ENCODE assay signal across 8 mouse cellular contexts in the genomic region with DNA sequence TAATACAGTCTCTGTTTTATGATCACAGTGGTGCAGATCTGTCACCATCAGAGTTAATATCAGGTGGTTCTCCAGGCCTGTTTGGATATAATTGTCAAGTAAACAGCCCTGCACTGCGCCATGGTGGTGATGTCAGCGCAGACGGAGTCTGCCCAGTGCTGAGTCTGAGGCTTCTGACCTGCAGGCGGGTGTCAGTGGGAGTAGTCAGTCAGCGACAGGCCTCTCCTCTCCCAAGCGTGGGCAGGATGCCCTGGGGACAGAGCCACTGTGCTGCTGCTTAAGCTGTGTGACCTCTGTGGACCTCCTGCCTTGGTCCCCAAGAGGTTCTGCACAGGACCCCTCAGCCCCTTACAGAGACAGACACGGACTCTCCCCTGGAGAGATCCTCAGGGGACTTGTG. TPM values are rescaled to one million over a fixed set of nuclear protein-coding genes. Genes with fewer than 3 reads are reported as not detected.
DNase-seq lines count a peak whose midpoint lies in the region; TF ChIP-seq lines count a peak whose summit lies in the region.

No protein-coding gene starts in this region.

- 83% methylated on average over 7 of the region's 7 CpGs for WGBS in heart, embryonic 10.5 days

- TF ChIP-seq POLR2A in cortical plate, adult 2 months (IDR thresholded peaks at IDR 0.05; ENCODE audit: extremely low read depth, insufficient read depth, low read length), result no peak

- no peak overlapping the region for H3K4me3 ChIP-seq in heart, embryonic 10.5 days
- no peak overlapping the region for H3K4me3 ChIP-seq in cortical plate, adult 2 months (ENCODE audit: insufficient read depth, low read length)

- no peak overlapping the region for H3K27ac ChIP-seq in heart, embryonic 10.5 days
- peak overlapping the region; percentile 43; the same call in 1 of the 2 replicates for H3K27ac ChIP-seq in cortical plate, adult 2 months (ENCODE audit: insufficient read depth, low read length)

- H3K9me3 ChIP-seq in heart, embryonic 10.5 days, result no peaks in the 10 kb centered on the region

- no peak for TF ChIP-seq CTCF in cortical plate, adult 2 months (IDR thresholded peaks at IDR 0.05; ENCODE audit: extremely low read depth, insufficient read depth, low read length)

- H3K36me3 ChIP-seq in heart, embryonic 10.5 days, result peaks cover 20% of the 10 kb centered on the region

- peak; percentile 33 to 35 for DNase-seq in heart, adult 18-20 months
- DNase-seq in heart, embryonic 10.5 days (ENCODE audit: low spot score), result no peak
- peak; percentile 21 for DNase-seq in heart, postnatal 4 days
- DNase-seq in kidney, postnatal 4 days, result peak; percentile 34 to 48
- DNase-seq in urinary bladder, postnatal 4 days (ENCODE audit: low spot score in 2 of 2), result no peak
- DNase-seq in adrenal gland, adult 18-20 months (ENCODE audit: low spot score in 2 of 2), result no peak
- no peak for DNase-seq in urinary bladder, postnatal 14 days (ENCODE audit: low spot score)

- H3K27me3 ChIP-seq in heart, embryonic 10.5 days (ENCODE audit: insufficient read depth, poor library complexity, severe bottlenecking), result no peaks in the 10 kb centered on the region

- peaks cover 24% of the 10 kb centered on the region for H3K4me1 ChIP-seq in heart, embryonic 10.5 days
- peaks cover 14% of the 10 kb centered on the region for H3K4me1 ChIP-seq in cortical plate, adult 2 months (ENCODE audit: control insufficient read depth, insufficient read depth, low read length)

RNA-seq across cellular contexts. Expression of gene Rcor1, which starts 50.0 kb away (rescaled TPM):
- total RNA-seq in heart, adult 18-20 months (2021), result 10 to 100 TPM; 14.7 to 15.0 TPM
- 6.5 and 9.2 TPM in 2 replicates for polyA plus RNA-seq in heart, embryonic 10.5 days (2016; fragmentation: Nextera tagmentation; extraction: Ambion mirVana)
- polyA plus RNA-seq in cortical plate, adult 2 months (2012; rRNA removed), result 11.3 and 11.6 TPM in 2 replicates
- total RNA-seq in heart, postnatal 4 days (2021), result 10 to 100 TPM; 26.0 to 26.8 TPM
- total RNA-seq in adrenal gland, adult 18-20 months (2021), result 10 to 100 TPM; 53.5 to 58.5 TPM

Comparison
In these comparisons a context has a peak if more than half of its experiments do, and no peak if none do; other contexts are left out.
1. DNase-seq: peak in heart, adult 18-20 months (2 of 2), heart, postnatal 4 days (single experiment) and kidney, postnatal 4 days (2 of 2); none in heart, embryonic 10.5 days (single experiment), urinary bladder, postnatal 4 days (0 of 2), adrenal gland, adult 18-20 months (0 of 2) and urinary bladder, postnatal 14 days (single experiment).